19 mouse cellular contexts compared by ENCODE assay signal in genomic region chr1:187889096-187889495, GRCm38 (mm10).
DNase-seq lines count a peak whose midpoint lies in the region; ATAC-seq and TF ChIP-seq lines count a peak whose summit lies in the region.
"Had no signal": no experiment of that assay in that cellular context is flagged by ENCODE, and none has a peak within 500 bp of the region (broad histone marks: within the 10 kb centered on the region; RNA-seq: fewer than 3 reads in every experiment).

No protein-coding gene starts in this region.

- no peak overlapping the region for H3K27ac ChIP-seq in intestine, postnatal 0 days (ENCODE audit: low read depth, low read length)
- no peak overlapping the region for H3K27ac ChIP-seq in liver, embryonic 14.5 days
- H3K27ac ChIP-seq: embryonic facial prominence, embryonic 10.5 days; forebrain, embryonic 13.5 days had no signal

- no peaks in the 10 kb centered on the region for H3K36me3 ChIP-seq in intestine, postnatal 0 days (ENCODE audit: control insufficient read depth, insufficient read depth)
- H3K36me3 ChIP-seq in liver, embryonic 14.5 days (replicated peaks; ENCODE audit: control insufficient read depth, insufficient read depth, low read depth) = no peaks in the 10 kb centered on the region
- H3K36me3 ChIP-seq: embryonic facial prominence, embryonic 10.5 days; G1E; heart, embryonic 12.5 days had no signal

- peak; percentile 56 for ATAC-seq in intestine, postnatal 0 days
- 0 out of 2 replicates have a peak, but pooled peaks have one; percentile 41 for ATAC-seq in liver, embryonic 14.5 days (ENCODE audit: insufficient read depth)
- ATAC-seq: CD4-positive, CD25-positive, alpha-beta regulatory T cell, adult 4 months; forebrain, embryonic 13.5 days; forebrain, postnatal 0 days had no signal

- intact Hi-C loops in left cerebral cortex, postnatal 25 days (cut with DNase I) = no loop called here

- DNase-seq in heart, adult 11 months = peak; percentile 19
- DNase-seq in heart, postnatal 4 days = no peak
- peak in 2 of 3 experiments; percentile 9 to 12 for DNase-seq in liver, embryonic 14.5 days (ENCODE audit: low read depth in 3 of 3, low spot score in 3 of 3)
- DNase-seq in yolk sac, embryonic 10.5 days (ENCODE audit: low spot score) = peak; percentile 31
- no peak for DNase-seq in left cerebral cortex, postnatal 25 days (ENCODE audit: low spot score in 2 of 2)
- DNase-seq in right cerebral cortex, adult 18-20 months = no peak
- DNase-seq: adrenal gland, postnatal 10 days; B cell, adult 2 months; cerebellum, adult 18-20 months; cerebellum, adult 9-11 months; cerebellum, postnatal 36 days; forebrain, postnatal 0 days; gastrocnemius, postnatal 14 days had no signal

- H3K9me3 ChIP-seq in intestine, postnatal 0 days (ENCODE audit: control insufficient read depth) = no peaks in the 10 kb centered on the region
- H3K9me3 ChIP-seq in liver, embryonic 14.5 days (ENCODE audit: control insufficient read depth, low read length) = no peaks in the 10 kb centered on the region
- H3K9me3 ChIP-seq: embryonic facial prominence, embryonic 10.5 days; forebrain, embryonic 13.5 days; heart, embryonic 12.5 days had no signal

- no peaks in the 10 kb centered on the region for H3K4me1 ChIP-seq in intestine, postnatal 0 days (replicated peaks; ENCODE audit: control insufficient read depth, insufficient read depth, low read length)
- H3K4me1 ChIP-seq in liver, embryonic 14.5 days (replicated peaks; ENCODE audit: control insufficient read depth in 2 of 2, insufficient read depth in 2 of 2, low read length in 1 of 2) = peaks cover 0 to 2% of the 10 kb centered on the region in 2 experiments; a peak in 1 of 4 replicates
- H3K4me1 ChIP-seq: embryonic facial prominence, embryonic 10.5 days had no signal

- H3K4me3 ChIP-seq in intestine, postnatal 0 days (ENCODE audit: low read depth, low read length) = no peak overlapping the region
- no peak overlapping the region for H3K4me3 ChIP-seq in liver, embryonic 14.5 days (ENCODE audit: insufficient read depth in 1 of 2, low read depth in 2 of 2, low read length in 2 of 2)
- H3K4me3 ChIP-seq: embryonic facial prominence, embryonic 10.5 days; forebrain, embryonic 13.5 days; heart, embryonic 12.5 days had no signal

- H3K9ac ChIP-seq in intestine, postnatal 0 days (ENCODE audit: low read depth, low read length) = no peak overlapping the region
- H3K9ac ChIP-seq in liver, embryonic 14.5 days (replicated peaks) = no peak overlapping the region
- H3K9ac ChIP-seq: forebrain, embryonic 13.5 days; forebrain, postnatal 0 days; heart, embryonic 12.5 days had no signal

- H3K4me2 ChIP-seq in intestine, postnatal 0 days (replicated peaks; ENCODE audit: low read depth) = no peak overlapping the region
- no peak overlapping the region for H3K4me2 ChIP-seq in liver, embryonic 14.5 days (ENCODE audit: low read depth)
- H3K4me2 ChIP-seq: forebrain, embryonic 13.5 days; heart, embryonic 12.5 days had no signal

- 61% methylated on average over 4 of the region's 4 CpGs for WGBS in intestine, postnatal 0 days
- 61% methylated on average over 4 of the region's 4 CpGs for WGBS in liver, embryonic 14.5 days (ENCODE audit: insufficient replicate concordance)

- no peak for TF ChIP-seq EP300 in liver, embryonic 14.5 days (IDR thresholded peaks at IDR 0.05; ENCODE audit: low read depth)

- H3K27me3 ChIP-seq in intestine, postnatal 0 days (replicated peaks; ENCODE audit: control insufficient read depth, insufficient read depth, low read length) = no peaks in the 10 kb centered on the region
- H3K27me3 ChIP-seq in liver, embryonic 14.5 days (ENCODE audit: control insufficient read depth, insufficient read depth, low read length) = no peaks in the 10 kb centered on the region
- H3K27me3 ChIP-seq: heart, embryonic 12.5 days had no signal

- TF ChIP-seq CTCF in intestine, postnatal 0 days (IDR thresholded peaks at IDR 0.05; ENCODE audit: low read depth) = no peak
- no peak for TF ChIP-seq CTCF in liver, embryonic 14.5 days (IDR thresholded peaks at IDR 0.05; ENCODE audit: low read depth)

Comparison
In these comparisons a context has a peak if more than half of its experiments do, and no peak if none do; other contexts are left out.
1. DNase-seq: peak in heart, adult 11 months (single experiment), liver, embryonic 14.5 days (2 of 3) and yolk sac, embryonic 10.5 days (single experiment); none in heart, postnatal 4 days (single experiment), left cerebral cortex, postnatal 25 days (0 of 2) and right cerebral cortex, adult 18-20 months (single experiment).